10 mouse cellular contexts compared by ENCODE assay signal in the genomic region with DNA sequence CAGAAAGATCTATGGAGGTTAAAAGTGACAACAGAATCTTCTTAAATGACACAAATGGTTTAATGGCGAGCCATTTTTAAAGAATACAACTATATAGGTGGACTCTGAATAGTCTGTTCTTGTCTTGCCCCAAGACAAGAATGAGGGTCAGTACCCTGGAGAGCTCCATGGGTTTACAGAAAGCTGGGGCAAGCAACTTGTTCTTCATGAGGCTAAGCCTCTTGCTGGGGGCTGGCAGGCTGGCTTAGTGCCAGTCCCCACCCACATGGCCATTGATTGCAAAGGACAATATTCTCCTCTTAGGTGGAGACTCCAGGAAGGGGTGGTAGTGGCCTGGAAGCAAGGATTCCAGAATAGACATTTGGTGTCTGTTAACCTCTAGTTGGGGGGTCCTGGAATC.
DNase-seq lines count a peak whose midpoint lies in the region; ATAC-seq and TF ChIP-seq lines count a peak whose summit lies in the region.
"Had no signal": no experiment of that assay in that cellular context is flagged by ENCODE, and none has a peak within 500 bp of the region (broad histone marks: within the 10 kb centered on the region; RNA-seq: fewer than 3 reads in every experiment).

No protein-coding gene starts in this region.

- H3K36me3 ChIP-seq in kidney, postnatal 0 days (ENCODE audit: insufficient read depth, low read length): no peaks in the 10 kb centered on the region
- no peaks in the 10 kb centered on the region for H3K36me3 ChIP-seq in kidney, adult 2 months (ENCODE audit: control insufficient read depth, insufficient read depth, low read length)
- H3K36me3 ChIP-seq in MEL (ENCODE audit: control insufficient read depth in 1 of 2, insufficient read depth in 2 of 2, low read length in 2 of 2): no peaks in the 10 kb centered on the region
- no peaks in the 10 kb centered on the region for H3K36me3 ChIP-seq in hindbrain, postnatal 0 days (ENCODE audit: insufficient read depth, low read length)
- H3K36me3 ChIP-seq: liver, embryonic 15.5 days had no signal

- no peak for ATAC-seq in kidney, postnatal 0 days (replicated peaks; ENCODE audit: low FRiP score, low read depth)
- no peak for ATAC-seq in hindbrain, postnatal 0 days
- ATAC-seq in activated CD4-positive, CD25-positive, alpha-beta regulatory T cell, adult 4 months: no peak

- H3K27me3 ChIP-seq in kidney, postnatal 0 days (ENCODE audit: insufficient read depth, low read length): no peaks in the 10 kb centered on the region
- H3K27me3 ChIP-seq in kidney, adult 2 months (replicated peaks; ENCODE audit: control insufficient read depth, insufficient read depth, low read length): no peaks in the 10 kb centered on the region
- no peaks in the 10 kb centered on the region for H3K27me3 ChIP-seq in MEL (ENCODE audit: control insufficient read depth in 1 of 2, insufficient read depth in 2 of 2, low read length in 2 of 2)
- H3K27me3 ChIP-seq in hindbrain, postnatal 0 days (ENCODE audit: insufficient read depth, low read length): no peaks in the 10 kb centered on the region
- H3K27me3 ChIP-seq: liver, embryonic 15.5 days had no signal

- H3K4me2 ChIP-seq in kidney, postnatal 0 days (ENCODE audit: low read length): no peak overlapping the region
- no peak overlapping the region for H3K4me2 ChIP-seq in hindbrain, postnatal 0 days (ENCODE audit: low read depth, low read length)
- H3K4me2 ChIP-seq: liver, embryonic 15.5 days had no signal

- no peak for TF ChIP-seq POLR2A in kidney, adult 2 months (IDR thresholded peaks at IDR 0.05; ENCODE audit: low read depth, low read length)
- TF ChIP-seq POLR2A in MEL (IDR thresholded peaks at IDR 0.05; ENCODE audit: control insufficient read depth in 1 of 2, insufficient read depth in 1 of 2, low read depth in 1 of 2, low read length in 2 of 2, poor library complexity in 1 of 2): no peak

- H3K27ac ChIP-seq in kidney, postnatal 0 days: no peak overlapping the region
- H3K27ac ChIP-seq in kidney, adult 2 months (ENCODE audit: insufficient read depth, low read depth, low read length): no peak overlapping the region
- no peak overlapping the region for H3K27ac ChIP-seq in MEL (ENCODE audit: control insufficient read depth, low read depth, low read length)
- H3K27ac ChIP-seq in hindbrain, postnatal 0 days: no peak overlapping the region
- H3K27ac ChIP-seq: liver, embryonic 15.5 days had no signal

- H3K9ac ChIP-seq in kidney, postnatal 0 days (ENCODE audit: low read depth, low read length): no peak overlapping the region
- no peak overlapping the region for H3K9ac ChIP-seq in MEL (ENCODE audit: control insufficient read depth, low read depth, low read length, poor library complexity, severe bottlenecking)
- H3K9ac ChIP-seq in hindbrain, postnatal 0 days (replicated peaks; ENCODE audit: low read length): no peak overlapping the region
- H3K9ac ChIP-seq: liver, embryonic 15.5 days had no signal

- TF ChIP-seq CTCF in kidney, postnatal 0 days (IDR thresholded peaks at IDR 0.05; ENCODE audit: low read depth): no peak
- no peak for TF ChIP-seq CTCF in kidney, adult 2 months (conservative IDR thresholded peaks at IDR 0.05; ENCODE audit: insufficient read depth, insufficient read length, low read depth, low read length)
- TF ChIP-seq CTCF in MEL (IDR thresholded peaks at IDR 0.05 in 2 of 3, conservative IDR thresholded peaks at IDR 0.05 in 1 of 3; ENCODE audit: control insufficient read depth in 1 of 3, insufficient read depth in 1 of 3, low read depth in 2 of 3, low read length in 3 of 3, poor library complexity in 1 of 3, severe bottlenecking in 1 of 3): no peak
- no peak for TF ChIP-seq CTCF in hindbrain, postnatal 0 days (IDR thresholded peaks at IDR 0.05; ENCODE audit: low read depth)

- peak; percentile 69 for DNase-seq in kidney, postnatal 0 days (ENCODE audit: low spot score)
- DNase-seq in kidney, adult 2 months: no peak
- DNase-seq in 3T3-L1 (ENCODE audit: low read depth, low spot score) (peak; percentile 63), MEL (ENCODE audit: low read depth, low spot score) (peak; percentile 21)
- peak; percentile 36 for DNase-seq in hindbrain, postnatal 0 days (ENCODE audit: low spot score)
- no peak for DNase-seq in frontal cortex, adult 2 months (ENCODE audit: extremely low spot score in 1 of 2, low spot score in 1 of 2)
- DNase-seq in kidney, adult 9 months: no peak
- DNase-seq: heart, postnatal 36 days had no signal

- no peak for TF ChIP-seq RAD21 in MEL (IDR thresholded peaks at IDR 0.05; ENCODE audit: low read depth, low read length)

- H3K4me1 ChIP-seq in kidney, postnatal 0 days (replicated peaks; ENCODE audit: insufficient read depth, low read length): no peaks in the 10 kb centered on the region
- no peaks in the 10 kb centered on the region for H3K4me1 ChIP-seq in kidney, adult 2 months (ENCODE audit: control insufficient read depth, insufficient read depth, low read length)
- no peaks in the 10 kb centered on the region for H3K4me1 ChIP-seq in MEL (ENCODE audit: control insufficient read depth in 1 of 2, insufficient read depth in 2 of 2, low read length in 2 of 2)
- H3K4me1 ChIP-seq in hindbrain, postnatal 0 days (ENCODE audit: insufficient read depth, low read length): peaks cover 19% of the 10 kb centered on the region; the same call in 1 of the 2 replicates
- H3K4me1 ChIP-seq: liver, embryonic 15.5 days had no signal

- WGBS in kidney, postnatal 0 days: 27% methylated on average over 1 of the region's 1 CpGs
- 38% methylated on average over 1 of the region's 1 CpGs for WGBS in kidney, adult 2 months
- WGBS in hindbrain, postnatal 0 days: 68% methylated on average over 1 of the region's 1 CpGs

- TF ChIP-seq EP300 in MEL (IDR thresholded peaks at IDR 0.05; ENCODE audit: low read depth in 1 of 2, low read length in 2 of 2): no peak

- H3K9me3 ChIP-seq in kidney, postnatal 0 days (replicated peaks; ENCODE audit: low read length): no peaks in the 10 kb centered on the region
- H3K9me3 ChIP-seq in MEL (replicated peaks; ENCODE audit: insufficient read depth, low read length): no peaks in the 10 kb centered on the region
- no peaks in the 10 kb centered on the region for H3K9me3 ChIP-seq in hindbrain, postnatal 0 days (ENCODE audit: low read length)
- H3K9me3 ChIP-seq: liver, embryonic 15.5 days had no signal

- no peak overlapping the region for H3K4me3 ChIP-seq in kidney, postnatal 0 days (replicated peaks; ENCODE audit: low read depth, low read length)
- no peak overlapping the region for H3K4me3 ChIP-seq in kidney, adult 2 months (ENCODE audit: insufficient read depth, low read depth, low read length)
- H3K4me3 ChIP-seq in MEL (ENCODE audit: control insufficient read depth in 1 of 2, insufficient read depth in 1 of 2, low read depth in 2 of 2, low read length in 2 of 2): no peak overlapping the region
- H3K4me3 ChIP-seq in hindbrain, postnatal 0 days (ENCODE audit: low read length): no peak overlapping the region
- H3K4me3 ChIP-seq: liver, embryonic 15.5 days had no signal

- H3K79me2 ChIP-seq in MEL (ENCODE audit: control insufficient read depth, insufficient read depth, low read length, poor library complexity): no peaks in the 10 kb centered on the region

TF ChIP-seq in MEL, 35 proteins besides CTCF, POLR2A, EP300 and RAD21:
- TF ChIP-seq ZMIZ1 (IDR thresholded peaks at IDR 0.05; ENCODE audit: low read depth, low read length) (no peak), MEF2A (IDR thresholded peaks at IDR 0.05; ENCODE audit: extremely low read depth, insufficient replicate concordance, low read depth, low read length, poor library complexity, severe bottlenecking) (no peak), BHLHE40 (IDR thresholded peaks at IDR 0.05; ENCODE audit: borderline replicate concordance, low read depth, low read length) (no peak), POLR2AphosphoS5 (IDR thresholded peaks at IDR 0.05; ENCODE audit: borderline replicate concordance, low read depth, low read length) (no peak)

Comparison
In these comparisons a context has a peak if more than half of its experiments do, and no peak if none do; other contexts are left out.
1. DNase-seq: peak in kidney, postnatal 0 days (single experiment), 3T3-L1 (single experiment), MEL (single experiment) and hindbrain, postnatal 0 days (single experiment); none in kidney, adult 2 months (single experiment), frontal cortex, adult 2 months (0 of 2) and kidney, adult 9 months (single experiment).